Comparison of ENCODE assay signal across 8 mouse cellular contexts in genomic region chr5:67426478-67427442, GRCm38 (mm10). TPM values are rescaled to one million over a fixed set of nuclear protein-coding genes. Genes with fewer than 3 reads are reported as not detected.
DNase-seq lines count a peak whose midpoint lies in the region; ATAC-seq and TF ChIP-seq lines count a peak whose summit lies in the region.

No protein-coding gene starts in this region.

- H3K4me2 ChIP-seq in heart, embryonic 15.5 days: peak overlapping the region; percentile 88
- peak overlapping the region; percentile 92 for H3K4me2 ChIP-seq in limb, embryonic 14.5 days (replicated peaks; ENCODE audit: low read depth, low read length, severe bottlenecking)

- H3K36me3 ChIP-seq in spleen, adult 2 months (ENCODE audit: control insufficient read depth, insufficient read depth, low read length): no peaks in the 10 kb centered on the region
- H3K36me3 ChIP-seq in heart, embryonic 15.5 days: no peaks in the 10 kb centered on the region
- H3K36me3 ChIP-seq in limb, embryonic 14.5 days (ENCODE audit: control insufficient read depth, insufficient read depth, low read length): no peaks in the 10 kb centered on the region

- peak; percentile 43 for ATAC-seq in heart, embryonic 15.5 days (replicated peaks; ENCODE audit: insufficient number of reproducible peaks, insufficient read depth, low FRiP score, low read depth)
- ATAC-seq in limb, embryonic 14.5 days (ENCODE audit: low FRiP score, low read depth): peak; percentile 29

- 6% methylated on average over 116 of the region's 121 CpGs for WGBS in spleen, adult 2 months
- WGBS in heart, embryonic 15.5 days: under 1% methylated on average over 95 of the region's 121 CpGs
- WGBS in limb, embryonic 14.5 days: 1% methylated on average over 68 of the region's 121 CpGs

- TF ChIP-seq CTCF in spleen, adult 2 months (IDR thresholded peaks at IDR 0.05; ENCODE audit: extremely low read depth, insufficient read depth, insufficient read length, insufficient replicate concordance): no peak

- peak; percentile 11 to 43 for DNase-seq in adrenal gland, adult (ENCODE audit: inconsistent age in 2 of 2, low spot score in 1 of 2)
- DNase-seq in adrenal gland, adult 8-10 months: no peak
- DNase-seq in spleen, adult 2 months (ENCODE audit: low read depth in 1 of 2, low spot score in 2 of 2): no peak
- no peak for DNase-seq in spleen, postnatal 36 days (ENCODE audit: low spot score in 2 of 2)
- no peak for DNase-seq in limb, embryonic 14.5 days (ENCODE audit: low spot score)
- DNase-seq in neural tube, embryonic 10.5 days (ENCODE audit: extremely low spot score, low spot score): peak; percentile 56
- DNase-seq in urinary bladder, postnatal 4 days (ENCODE audit: low spot score in 2 of 2): no peak

- H3K4me3 ChIP-seq in spleen, adult 2 months (ENCODE audit: extremely low read depth, insufficient read depth, insufficient read length): peak overlapping the region; percentile 60
- H3K4me3 ChIP-seq in heart, embryonic 15.5 days: peak overlapping the region; percentile 83
- peak overlapping the region; percentile 71 for H3K4me3 ChIP-seq in limb, embryonic 14.5 days (replicated peaks; ENCODE audit: low read length)

- H3K4me1 ChIP-seq in spleen, adult 2 months (ENCODE audit: control insufficient read depth, insufficient read depth, insufficient read length): peaks cover 10% of the 10 kb centered on the region
- peaks cover 30% of the 10 kb centered on the region for H3K4me1 ChIP-seq in heart, embryonic 15.5 days (replicated peaks)
- no peaks in the 10 kb centered on the region; the same call in 1 of the 2 replicates for H3K4me1 ChIP-seq in limb, embryonic 14.5 days (ENCODE audit: control insufficient read depth, insufficient read depth, low read length)

- H3K27me3 ChIP-seq in spleen, adult 2 months (ENCODE audit: control insufficient read depth, insufficient read depth, low read length): peaks cover 17% of the 10 kb centered on the region
- H3K27me3 ChIP-seq in heart, embryonic 15.5 days: no peaks in the 10 kb centered on the region
- H3K27me3 ChIP-seq in limb, embryonic 14.5 days (ENCODE audit: control insufficient read depth, insufficient read depth, low read length): peaks cover 14% of the 10 kb centered on the region

- no peaks in the 10 kb centered on the region for H3K9me3 ChIP-seq in heart, embryonic 15.5 days (replicated peaks)
- H3K9me3 ChIP-seq in limb, embryonic 14.5 days (ENCODE audit: control insufficient read depth, low read length): no peaks in the 10 kb centered on the region

- peak overlapping the region; percentile 15; the same call in 1 of the 2 replicates for H3K27ac ChIP-seq in spleen, adult 2 months (ENCODE audit: insufficient read depth, low read length)
- peak overlapping the region; percentile 88 for H3K27ac ChIP-seq in heart, embryonic 15.5 days
- no peak overlapping the region for H3K27ac ChIP-seq in limb, embryonic 14.5 days (replicated peaks; ENCODE audit: low read depth, low read length)

- no peak for TF ChIP-seq POLR2A in spleen, adult 2 months (IDR thresholded peaks at IDR 0.05; ENCODE audit: low read depth, low read length)
- TF ChIP-seq POLR2A in limb, embryonic 14.5 days (IDR thresholded peaks at IDR 0.05; ENCODE audit: borderline replicate concordance, extremely low read depth, insufficient read depth, insufficient read length): no peak

- H3K9ac ChIP-seq in heart, embryonic 15.5 days: peak overlapping the region; percentile 80
- peak overlapping the region; percentile 71 for H3K9ac ChIP-seq in limb, embryonic 14.5 days (ENCODE audit: low read depth, low read length, severe bottlenecking)

RNA-seq across cellular contexts. Expression of gene Bend4, which starts 1.4 kb away (rescaled TPM):
- 1 to 10 TPM in 1 of 4 experiments, under 1 TPM in 3; 0.70 to 1.0 (median 0.94) TPM for total RNA-seq in adrenal gland, adult 8-10 months (2022)
- 0.69 and 1.1 TPM in 2 replicates for polyA plus RNA-seq in spleen, adult 2 months (2012; rRNA removed)
- polyA plus RNA-seq in heart, embryonic 15.5 days (2015; fragmentation: Nextera tagmentation; extraction: Ambion mirVana): 11.9 and 12.2 TPM in 2 replicates
- polyA plus RNA-seq in limb, embryonic 14.5 days (2012; rRNA removed): 2.1 and 2.5 TPM in 2 replicates
- polyA plus RNA-seq in limb, embryonic 14.5 days (2014; fragmentation: Nextera tagmentation; extraction: Ambion mirVana): 3.6 and 4.0 TPM in 2 replicates

Comparison
In these comparisons a context has a peak if more than half of its experiments do, and no peak if none do; other contexts are left out.
1. DNase-seq: peak in adrenal gland, adult (2 of 2) and neural tube, embryonic 10.5 days (single experiment); none in adrenal gland, adult 8-10 months (single experiment), spleen, adult 2 months (0 of 2), spleen, postnatal 36 days (0 of 2), limb, embryonic 14.5 days (single experiment) and urinary bladder, postnatal 4 days (0 of 2).
2. Peak in every context shown above with its lines, with median percentiles within 50 percentile points of each other: H3K4me3 ChIP-seq.